ENCODE assay signal across 8 mouse cellular contexts in genomic region chr8:94876197-94876730, GRCm38 (mm10). TPM values are rescaled to one million over a fixed set of nuclear protein-coding genes. Genes with fewer than 3 reads are reported as not detected.
DNase-seq lines count a peak whose midpoint lies in the region; ATAC-seq and TF ChIP-seq lines count a peak whose summit lies in the region.

TSS of gene Dok4 (minus strand) at chr8:94876330.

- H3K36me3 ChIP-seq in heart, embryonic 15.5 days: no peaks in the 10 kb centered on the region
- no peaks in the 10 kb centered on the region for H3K36me3 ChIP-seq in neural tube, embryonic 14.5 days (ENCODE audit: control insufficient read depth, insufficient read depth, low read length)

- H3K9ac ChIP-seq in heart, embryonic 15.5 days: peak within 1 kb of the TSS; percentile 72
- H3K9ac ChIP-seq in neural tube, embryonic 14.5 days (replicated peaks; ENCODE audit: low read depth, low read length): peak within 1 kb of the TSS; percentile 52

- WGBS in heart, embryonic 15.5 days: under 1% methylated on average over 23 of the region's 37 CpGs
- WGBS in neural tube, embryonic 14.5 days: 2% methylated on average over 20 of the region's 37 CpGs

- H3K4me2 ChIP-seq in heart, embryonic 15.5 days: peak within 1 kb of the TSS; percentile 94
- H3K4me2 ChIP-seq in neural tube, embryonic 14.5 days (ENCODE audit: low read depth, low read length): peak within 1 kb of the TSS; percentile 77

- H3K27ac ChIP-seq in heart, embryonic 15.5 days: peak within 1 kb of the TSS; percentile 78
- no peak within 1 kb of the TSS for H3K27ac ChIP-seq in neural tube, embryonic 14.5 days (ENCODE audit: low read depth, low read length)

- peaks cover 42% of the 10 kb centered on the region for H3K4me1 ChIP-seq in heart, embryonic 15.5 days (replicated peaks)
- H3K4me1 ChIP-seq in neural tube, embryonic 14.5 days (ENCODE audit: control insufficient read depth, insufficient read depth, low read length): peaks cover 10% of the 10 kb centered on the region

- H3K9me3 ChIP-seq in heart, embryonic 15.5 days (replicated peaks): no peaks in the 10 kb centered on the region
- H3K9me3 ChIP-seq in neural tube, embryonic 14.5 days (ENCODE audit: control insufficient read depth, low read length): no peaks in the 10 kb centered on the region

- H3K4me3 ChIP-seq in heart, embryonic 15.5 days: peak within 1 kb of the TSS; percentile 71
- H3K4me3 ChIP-seq in neural tube, embryonic 14.5 days (ENCODE audit: low read depth, low read length): peak within 1 kb of the TSS; percentile 51

- peak; percentile 88 for DNase-seq in brain, embryonic 14.5 days (ENCODE audit: low read depth)
- DNase-seq in fibroblast of lung, adult 2 months (ENCODE audit: low read depth): peak; percentile 46
- peak; percentile 95 to 96 for DNase-seq in kidney, postnatal 25 days
- DNase-seq in lung, adult 18-20 months: peak; percentile 89 to 90
- DNase-seq in testis, postnatal 10 days (ENCODE audit: low spot score): peak; percentile 93

- peak; percentile 83 for ATAC-seq in CD4-positive, CD25-positive, alpha-beta regulatory T cell, adult 4 months
- ATAC-seq in heart, embryonic 15.5 days (replicated peaks; ENCODE audit: insufficient number of reproducible peaks, insufficient read depth, low FRiP score, low read depth): peak; percentile 79
- ATAC-seq in neural tube, embryonic 14.5 days (ENCODE audit: low read depth): peak; percentile 54; the same call in 1 of the 2 replicates

- TF ChIP-seq POLR2A in brain, embryonic 14.5 days (IDR thresholded peaks at IDR 0.05; ENCODE audit: borderline replicate concordance, extremely low read depth, insufficient read depth, insufficient read length, poor library complexity, severe bottlenecking): no peak

- H3K27me3 ChIP-seq in heart, embryonic 15.5 days: no peaks in the 10 kb centered on the region
- H3K27me3 ChIP-seq in neural tube, embryonic 14.5 days (ENCODE audit: control insufficient read depth, insufficient read depth, low read length): peaks cover 10% of the 10 kb centered on the region

- no peak for TF ChIP-seq CTCF in brain, embryonic 14.5 days (IDR thresholded peaks at IDR 0.05; ENCODE audit: borderline replicate concordance, extremely low read depth, insufficient read depth, insufficient read length)

RNA-seq across cellular contexts. Expression of gene Dok4, which starts in this region (rescaled TPM):
- 1 to 10 TPM in 1 of 2 experiments, under 1 TPM in 1; 0.92 to 1.1 TPM for polyA plus RNA-seq in CD4-positive, CD25-positive, alpha-beta regulatory T cell, adult 4 months (2017; shearing (Covaris generic))
- polyA plus RNA-seq in brain, embryonic 14.5 days (2012; rRNA removed): 82.4 and 85.0 TPM in 2 replicates
- 22.9 and 31.6 TPM in 2 replicates for polyA plus RNA-seq in heart, embryonic 15.5 days (2015; fragmentation: Nextera tagmentation; extraction: Ambion mirVana)
- 66.6 and 103 TPM in 2 replicates for polyA plus RNA-seq in neural tube, embryonic 14.5 days (2014; fragmentation: Nextera tagmentation; extraction: Ambion mirVana)

Comparison
In these comparisons a context has a peak if more than half of its experiments do, and no peak if none do; other contexts are left out.
1. RNA of gene Dok4 (polyA plus RNA-seq): 82.4 to 85.0 TPM in brain, embryonic 14.5 days, 66.6 to 103 TPM in neural tube, embryonic 14.5 days and 22.9 to 31.6 TPM in heart, embryonic 15.5 days; 0.92 to 1.1 TPM in CD4-positive, CD25-positive, alpha-beta regulatory T cell, adult 4 months; every median in the first group is over 10 times any median in the second.
2. Peak in every context shown above with its lines, with median percentiles within 50 percentile points of each other: ATAC-seq and DNase-seq.